Mouse (Mus musculus) limb, embryonic 11.5 days (tissue): ENCODE results near the gene Fam110a. TPM values are rescaled to one million over a fixed set of nuclear protein-coding genes. Genes with fewer than 3 reads are reported as not detected.
"Not testable (repeated sequence)": the region's sequence is repeated elsewhere in the genome, so short reads cannot be mapped to it uniquely, and the experiment has no call there.

ENCODE experiments used
- ATAC-seq: fragments of 200-750 bp; cut with Nextera tagmentation; 2 replicates; pipeline ENCODE4 v1.8.0; 2017; ENCODE audit warnings: low read depth; ENCODE audit not compliant: insufficient number of reproducible peaks, low FRiP score, low TSS enrichment
- DNase-seq: peaks from one replicate; pipeline ENCODE4 v3.0.0-alpha.2; 2015; ENCODE audit warnings: low spot score
- H3K27ac ChIP-seq: fragments of 300-500 bp; sonication (generic); replicated peaks from 2 replicates; pipeline ENCODE4 v1.5.1; 2014; ENCODE audit warnings: low read depth, mild to moderate bottlenecking, low read length
- H3K27me3 ChIP-seq: fragments of 300-500 bp; sonication (generic); 2 replicates; pipeline ENCODE4 v1.6.1; 2014; ENCODE audit warnings: mild to moderate bottlenecking, low read length, mixed read lengths; ENCODE audit not compliant: control insufficient read depth, insufficient read depth
- H3K36me3 ChIP-seq: fragments of 300-500 bp; sonication (generic); 2 replicates; pipeline ENCODE4 v1.6.1; 2014; ENCODE audit warnings: mild to moderate bottlenecking, low read length, moderate library complexity, mixed read lengths; ENCODE audit not compliant: control insufficient read depth, insufficient read depth
- H3K4me1 ChIP-seq: fragments of 300-500 bp; sonication (generic); 2 replicates; pipeline ENCODE4 v1.6.1; 2014; ENCODE audit warnings: low read length, mixed read lengths; ENCODE audit not compliant: control insufficient read depth, insufficient read depth
- H3K4me2 ChIP-seq: fragments of 300-500 bp; sonication (generic); 2 replicates; pipeline ENCODE4 v1.6.1; 2014; ENCODE audit warnings: low read depth, mild to moderate bottlenecking, moderate library complexity; ENCODE audit not compliant: severe bottlenecking
- H3K4me3 ChIP-seq: fragments of 300-500 bp; sonication (generic); 2 replicates; pipeline ENCODE4 v1.5.1; 2014; ENCODE audit warnings: low read depth, low read length
- H3K9ac ChIP-seq: fragments of 300-500 bp; sonication (generic); 2 replicates; pipeline ENCODE4 v1.6.1; 2014; ENCODE audit warnings: mild to moderate bottlenecking, low read length
- H3K9me3 ChIP-seq: fragments of 300-500 bp; sonication (generic); 2 replicates; pipeline ENCODE4 v1.6.1; 2016; ENCODE audit warnings: low read length; ENCODE audit not compliant: control insufficient read depth
- WGBS: fragments of 180-500 bp; shearing (Covaris S2); extraction: QIAGEN DNeasy Blood & Tissue Kit; methylation state at CpG from one replicate; pipeline ENCODE4 v1.1.7; 2014; 5-methylcytosine and 5-hydroxymethylcytosine counted together
- polyA plus RNA-seq: library from polyadenylated mRNA; unstranded; fragments of >200 nt; fragmentation: Nextera tagmentation; extraction: Ambion mirVana; gene quantifications from 2 replicates; pipeline ENCODE4 v1.2.1, GENCODE M21; 2014

The Fam110a gene
- polyA plus RNA-seq, 1 experiment from 2014 or later: 31.7 TPM

GRCm38 (mm10) chr2:151999669-152000290 is 19.8 kb upstream of the Fam110a start:
- Histone ChIP-seq H3K4me1 (peaks cover 4% of the 10 kb centered on the region; the same call in 1 of the 2 replicates), H3K36me3 (no peaks in the 10 kb centered on the region), H3K27ac (no peak overlapping the region), H3K4me3 (no peak overlapping the region), H3K27me3 (peaks cover 48% of the 10 kb centered on the region), H3K4me2 (no peak overlapping the region), H3K9me3 (no peaks in the 10 kb centered on the region), H3K9ac (no peak overlapping the region)
- WGBS: 7% methylated on average over 19 of the region's 20 CpGs
- DNase-seq (peak; percentile 40), ATAC-seq (no peak)

- no peaks in the 10 kb centered on the region for H3K36me3 ChIP-seq
- DNase-seq (no peak), ATAC-seq (no peak)
- H3K4me3 ChIP-seq: no peak overlapping the region
- H3K27ac ChIP-seq: no peak overlapping the region
- peaks cover 48% of the 10 kb centered on the region for H3K27me3 ChIP-seq
- H3K4me2 ChIP-seq: no peak overlapping the region
- WGBS: 73% methylated on average over 4 of the region's 4 CpGs
- no peaks in the 10 kb centered on the region for H3K9me3 ChIP-seq
- peaks cover 4% of the 10 kb centered on the region; the same call in 1 of the 2 replicates for H3K4me1 ChIP-seq
- no peak overlapping the region for H3K9ac ChIP-seq
Measured at GRCm38 (mm10) chr2:151998932-151999331, 18.9 kb upstream of the Fam110a start.

DNA sequence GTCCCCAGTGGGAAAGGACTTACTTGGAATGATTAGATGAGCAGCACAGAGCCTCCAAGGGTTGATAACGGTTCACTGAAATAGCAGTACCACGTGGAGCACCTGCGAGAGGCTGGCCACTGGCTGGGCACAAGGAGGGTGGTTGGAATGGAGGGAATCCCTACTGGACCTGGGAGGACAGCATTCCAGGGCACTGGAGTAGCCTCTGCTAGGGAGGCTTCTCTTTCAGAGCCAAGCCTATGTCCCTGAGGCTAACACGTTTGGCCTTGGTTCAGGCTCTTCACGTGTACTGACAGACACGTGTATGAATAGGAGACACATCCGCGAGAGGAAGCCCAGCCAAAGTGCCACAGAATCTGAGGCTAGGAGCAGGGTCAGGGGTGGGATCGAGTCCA is 18.5 kb upstream of the Fam110a start:
- Histone ChIP-seq H3K4me2 (no peak overlapping the region), H3K4me3 (no peak overlapping the region), H3K9ac (no peak overlapping the region), H3K27ac (no peak overlapping the region), H3K36me3 (no peaks in the 10 kb centered on the region), H3K27me3 (peaks cover 48% of the 10 kb centered on the region), H3K9me3 (no peaks in the 10 kb centered on the region), H3K4me1 (peaks cover 4% of the 10 kb centered on the region; the same call in 1 of the 2 replicates)
- ATAC-seq (no peak), DNase-seq (no peak)
- 74% methylated on average over 9 of the region's 9 CpGs for WGBS

DNA sequence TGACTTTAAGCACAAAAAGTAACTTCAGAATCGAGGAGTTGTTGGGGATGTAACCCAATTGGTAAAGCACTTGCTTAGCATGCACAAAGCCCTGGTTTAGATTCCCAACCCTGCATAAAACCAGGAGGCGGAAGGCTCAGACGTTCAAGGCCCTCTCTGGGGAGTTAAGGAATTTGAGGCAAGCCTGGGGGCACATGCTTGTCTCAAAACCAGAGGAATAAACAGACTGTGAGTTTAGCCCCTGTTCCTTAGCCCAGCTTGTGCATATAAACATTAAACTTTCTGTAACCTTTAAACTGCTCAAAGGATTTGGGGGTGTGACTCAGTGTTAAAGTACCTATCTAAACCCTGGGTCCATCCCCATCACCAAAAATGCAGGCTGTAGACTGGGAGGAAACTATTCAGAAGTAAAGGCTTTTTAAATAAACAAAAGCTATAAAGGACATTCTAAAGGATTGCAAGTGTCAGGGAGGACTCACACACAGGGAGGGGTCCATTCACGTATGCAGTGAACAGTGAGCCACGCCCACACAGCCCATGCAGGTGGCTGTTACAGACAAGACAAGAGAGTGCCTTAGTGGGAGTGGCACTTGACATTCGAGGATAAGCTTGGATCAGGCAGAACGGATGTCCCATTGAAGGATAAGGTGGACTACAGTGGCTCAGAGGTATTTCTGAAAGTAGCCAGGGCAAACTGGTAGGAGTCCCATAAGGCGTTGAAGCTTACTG is 17.9 kb upstream of the Fam110a start:
- Histone ChIP-seq H3K36me3 (no peaks in the 10 kb centered on the region), H3K27me3 (peaks cover 48% of the 10 kb centered on the region), H3K9me3 (no peaks in the 10 kb centered on the region), H3K27ac (no peak overlapping the region), H3K4me3 (no peak overlapping the region), H3K9ac (no peak overlapping the region), H3K4me2 (no peak overlapping the region), H3K4me1 (peaks cover 4% of the 10 kb centered on the region; the same call in 1 of the 2 replicates)
- WGBS: 47% methylated on average over 8 of the region's 8 CpGs
- DNase-seq (no peak), ATAC-seq (no peak)

DNA sequence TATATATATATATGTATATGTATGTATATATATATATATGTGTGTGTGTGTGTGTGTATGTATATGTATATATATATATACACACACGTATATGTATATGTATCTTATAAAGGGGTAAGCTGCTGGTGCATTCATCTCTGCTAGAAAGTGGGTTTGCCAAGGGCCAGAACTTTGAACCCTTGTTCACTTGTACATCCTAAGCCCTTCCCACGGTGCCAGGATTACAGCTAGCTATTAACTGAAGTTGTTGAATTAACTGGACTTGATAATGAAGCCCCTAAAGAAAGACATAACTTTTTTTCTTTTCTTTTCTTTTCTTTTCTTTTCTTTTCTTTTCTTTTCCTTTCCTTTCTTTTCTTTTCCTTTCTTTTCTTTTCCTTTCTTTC is 17.2 kb upstream of the Fam110a start:
- H3K4me2 ChIP-seq, H3K4me3 ChIP-seq, H3K9me3 ChIP-seq, H3K9ac ChIP-seq, H3K4me1 ChIP-seq, DNase-seq, H3K27ac ChIP-seq, ATAC-seq, H3K36me3 ChIP-seq: not testable (repeated sequence)
- WGBS: 59% methylated on average over 2 of the region's 2 CpGs
- peaks cover 50% of the 10 kb centered on the region for H3K27me3 ChIP-seq

DNA sequence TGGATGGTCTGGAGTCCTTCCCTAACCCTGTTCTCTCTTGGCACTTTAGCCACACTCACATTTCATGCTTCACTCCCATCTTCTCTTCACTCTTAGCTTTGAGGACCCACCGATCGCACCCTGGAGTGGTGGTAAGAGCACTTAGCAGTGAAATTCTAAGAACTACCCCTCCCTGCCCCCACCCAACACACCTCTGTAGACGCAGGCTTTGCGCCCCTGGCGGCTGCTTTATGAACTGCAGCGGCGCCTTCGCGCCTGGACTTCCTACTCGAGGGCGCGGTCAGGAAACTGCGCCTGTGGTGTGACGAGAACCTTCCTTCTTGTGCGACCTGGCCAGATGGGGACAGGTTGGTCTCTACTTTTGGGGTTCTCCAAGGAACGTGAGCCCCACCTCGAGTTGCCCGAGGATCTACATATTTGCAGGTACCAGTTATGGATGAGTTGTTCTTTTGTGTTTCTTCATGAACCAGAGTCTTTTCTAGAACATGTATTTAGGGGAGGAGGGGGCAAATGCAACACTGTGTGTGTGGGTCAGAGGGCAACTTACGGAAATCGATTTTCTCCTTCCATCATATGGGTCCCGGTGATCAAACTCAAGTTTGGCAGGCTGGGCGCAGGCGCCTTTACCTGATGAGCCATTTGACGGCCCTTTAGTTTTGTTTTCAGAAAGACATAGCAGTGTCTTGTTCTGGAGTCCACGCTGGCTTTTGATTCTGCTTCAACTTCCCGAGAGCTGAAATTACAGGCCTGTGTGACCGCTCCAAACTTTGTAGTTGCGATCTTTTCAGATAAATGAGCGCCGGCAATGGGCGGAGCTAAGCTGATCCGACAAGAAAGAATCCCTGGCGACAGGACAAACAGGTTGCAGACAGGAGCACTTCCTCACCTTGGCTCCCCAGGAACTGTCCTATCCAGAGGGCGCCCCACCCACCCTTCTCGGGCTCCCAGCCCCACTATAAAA is 16.5 kb upstream of the Fam110a start, which contains the start of gene Slc52a3:
Slc52a3 (plus strand) TSS at position 283 of the 961 bp plus-strand sequence.
- peak; percentile 91 for DNase-seq
- Histone ChIP-seq H3K4me3 (no peak within 1 kb of the TSS), H3K9ac (no peak within 1 kb of the TSS), H3K4me1 (peaks cover 4% of the 10 kb centered on the region; the same call in 1 of the 2 replicates), H3K27ac (no peak within 1 kb of the TSS), H3K9me3 (no peaks in the 10 kb centered on the region), H3K4me2 (peak within 1 kb of the TSS; percentile 15; the same call in 1 of the 2 replicates), H3K36me3 (no peaks in the 10 kb centered on the region), H3K27me3 (peaks cover 50% of the 10 kb centered on the region)
- ATAC-seq: no peak
- 7% methylated on average over 35 of the region's 35 CpGs for WGBS

DNA sequence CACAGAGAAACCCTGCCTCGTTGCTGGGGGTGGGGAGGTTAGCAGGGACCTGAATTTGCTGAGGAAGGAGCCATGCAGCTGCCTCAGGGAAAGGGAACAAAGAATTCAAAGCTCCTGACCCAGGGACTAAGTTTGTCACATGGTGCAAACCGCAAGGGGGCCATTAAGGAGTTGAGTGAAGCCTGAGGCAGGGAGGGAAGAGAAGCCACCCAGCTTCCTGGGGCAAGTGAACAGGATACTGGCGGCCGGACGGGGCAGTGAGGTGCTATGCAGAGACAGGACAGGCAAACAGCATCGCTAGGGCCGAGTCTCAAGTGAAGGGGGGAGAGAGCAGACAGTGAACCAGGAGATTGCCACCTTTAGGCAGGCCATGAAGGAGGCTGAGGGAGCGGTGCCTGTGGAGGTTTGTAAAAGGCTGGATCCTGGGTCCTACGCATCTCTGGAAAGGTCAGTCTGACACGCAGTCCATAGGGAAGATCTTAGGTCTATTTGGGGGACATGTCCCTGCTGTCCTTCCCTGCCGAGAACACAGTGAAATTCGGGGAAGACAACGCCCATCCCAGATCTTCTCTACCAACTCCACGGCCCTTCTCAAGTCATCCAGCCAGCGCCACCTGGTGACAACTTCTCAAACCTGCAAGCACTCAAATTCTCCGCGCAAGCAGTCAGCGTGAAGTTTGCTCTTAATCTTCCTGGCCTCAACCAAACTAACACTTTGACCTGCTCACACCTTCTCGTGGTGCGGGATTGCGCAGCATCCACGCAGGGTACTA is 14.5 kb upstream of the Fam110a start:
- H3K27me3 ChIP-seq: peaks cover 37% of the 10 kb centered on the region
- no peaks in the 10 kb centered on the region for H3K9me3 ChIP-seq
- H3K4me3 ChIP-seq: no peak overlapping the region
- H3K9ac ChIP-seq: no peak overlapping the region
- peaks cover under 1% of the 10 kb centered on the region; the same call in 1 of the 2 replicates for H3K4me1 ChIP-seq
- H3K36me3 ChIP-seq: no peaks in the 10 kb centered on the region
- H3K4me2 ChIP-seq: no peak overlapping the region
- DNase-seq: peak; percentile 86
- WGBS: 7% methylated on average over 22 of the region's 22 CpGs
- no peak for ATAC-seq
- no peak overlapping the region for H3K27ac ChIP-seq
